Mouse (Mus musculus): ENCODE results near the gene Ncoa1.
"Not testable (repeated sequence)": the region's sequence is repeated elsewhere in the genome, so short reads cannot be mapped to it uniquely, and the experiment has no call there.

The Ncoa1 gene

DNA sequence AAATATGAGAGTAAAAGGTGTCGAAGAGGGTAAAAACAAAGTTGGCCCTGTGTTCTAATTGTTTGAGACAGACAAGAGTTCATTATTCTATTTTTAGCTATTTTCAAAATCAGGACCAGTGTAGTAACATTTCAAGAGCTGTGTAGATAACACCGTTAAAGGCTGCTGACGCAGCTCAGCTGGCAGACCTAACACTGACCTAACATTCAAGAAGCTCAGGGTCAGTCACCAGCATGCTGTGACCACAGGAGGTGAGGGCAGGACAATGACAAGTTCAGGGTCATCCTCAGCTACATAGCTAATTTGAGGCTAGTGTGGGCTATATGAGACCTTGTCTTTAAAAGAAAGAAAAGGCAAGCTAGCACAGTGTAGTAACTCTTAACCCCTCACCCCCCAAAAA lies 84.9 kb downstream of the Ncoa1 start:
- no peak for DNase-seq

- DNase-seq, result no peak
These were observed 85.7 kb downstream of the Ncoa1 start for GRCm38 (mm10) chr12:4391256-4391655.

DNA sequence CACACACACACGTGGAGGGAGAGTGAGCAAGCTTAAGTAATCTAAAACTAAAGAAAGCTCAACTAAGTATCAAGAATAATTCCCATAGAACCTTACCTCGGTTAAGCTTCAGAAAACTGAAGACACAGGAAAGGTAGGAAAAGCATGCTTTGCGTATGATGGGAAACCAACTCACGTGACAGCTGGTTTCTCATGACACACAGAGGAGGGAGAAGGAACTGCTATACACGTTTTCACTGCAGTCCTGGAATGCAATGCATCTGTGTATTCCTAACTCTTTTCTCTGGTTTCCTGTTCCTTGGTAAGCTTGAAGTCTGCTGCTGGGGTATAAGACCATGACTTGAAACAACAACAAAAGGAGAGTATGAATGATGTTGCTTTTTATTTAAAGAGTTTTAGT lies 86.3 kb downstream of the Ncoa1 start:
- DNase-seq, result no peak

DNA sequence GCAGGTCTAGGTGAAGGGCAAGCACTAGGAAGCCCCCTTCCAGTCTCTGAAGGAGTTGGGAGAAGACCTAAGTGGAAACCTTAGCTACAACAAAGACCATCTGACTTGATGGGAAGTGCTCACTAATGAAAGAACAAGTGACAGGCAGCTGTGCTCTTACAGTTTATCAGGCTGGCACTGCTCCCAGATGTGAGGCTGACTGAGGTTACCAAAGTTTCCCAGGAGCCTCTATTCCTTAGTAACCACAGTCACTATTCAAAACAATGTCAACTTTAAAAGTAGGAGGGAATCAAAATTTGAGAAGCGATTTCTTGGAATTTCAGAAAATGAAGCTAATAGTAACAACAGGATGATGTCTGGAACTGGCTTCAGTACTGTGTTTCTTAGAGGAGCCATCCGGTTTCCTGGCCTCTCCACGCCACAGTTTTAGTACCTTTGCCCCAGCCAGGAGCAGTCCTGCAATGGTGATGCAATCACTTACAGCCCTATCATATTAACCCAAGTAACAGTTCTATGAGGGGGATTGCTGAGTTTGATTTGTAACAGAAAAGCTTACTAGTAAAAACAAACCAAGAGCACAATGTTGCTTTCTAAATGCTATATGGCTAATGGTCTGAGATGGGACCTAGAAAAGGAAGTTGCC lies 90.8 kb downstream of the Ncoa1 start:
- DNase-seq, result no peak

GRCm38 (mm10) chr12:4383061-4383460 lies 93.9 kb downstream of the Ncoa1 start:
- no peak for DNase-seq

DNA sequence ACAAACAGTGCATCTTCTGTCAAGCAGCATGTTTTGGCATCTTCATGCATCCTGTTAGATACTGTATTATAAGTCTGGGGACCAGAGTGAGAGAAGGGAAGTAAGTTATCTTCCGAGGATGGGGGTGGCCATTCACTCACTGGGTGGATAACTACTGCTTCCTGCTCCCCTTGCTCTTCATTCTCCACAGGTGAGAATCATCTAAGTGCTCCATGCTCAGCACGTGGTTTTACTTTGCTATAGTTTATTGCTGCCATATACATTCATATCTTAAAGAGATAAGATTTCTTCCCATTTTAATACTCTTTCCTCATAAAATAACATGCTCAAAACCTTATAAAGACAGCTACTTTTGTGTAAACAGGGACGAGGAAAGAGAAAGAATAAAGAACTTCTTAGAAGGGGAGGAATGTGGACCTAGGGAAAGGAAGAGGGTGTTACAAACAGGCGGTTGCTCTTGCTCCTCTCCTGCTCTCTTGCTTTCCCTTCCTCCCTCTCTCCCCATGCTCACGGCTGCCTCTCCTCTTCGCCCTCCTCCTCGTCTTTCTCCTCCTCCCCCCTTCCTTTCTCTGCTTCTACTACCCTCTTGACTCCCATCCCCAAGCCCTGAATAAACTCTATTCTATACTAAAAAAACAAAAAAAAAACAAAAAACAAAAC lies 97.6 kb downstream of the Ncoa1 start:
- no peak for DNase-seq

DNA sequence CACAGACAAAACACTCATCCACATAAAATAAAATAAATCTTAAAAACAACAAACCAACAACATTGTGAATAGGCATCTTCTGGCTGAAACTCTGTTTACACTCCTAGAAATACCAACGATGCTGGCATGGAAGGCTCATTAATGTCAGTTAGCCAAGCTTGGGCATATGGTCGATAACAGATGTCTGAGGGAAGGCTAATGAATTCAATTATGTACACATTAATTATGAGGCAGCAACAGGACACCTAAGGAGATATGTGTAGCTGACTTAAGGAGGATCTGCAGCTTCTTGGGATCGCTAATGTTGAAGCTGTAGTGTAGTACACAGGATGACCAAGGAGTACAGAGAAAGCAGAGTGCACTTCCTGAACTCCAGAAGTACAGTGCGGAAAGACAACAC lies 100.5 kb downstream of the Ncoa1 start:
- DNase-seq, result peak; percentile 22

DNA sequence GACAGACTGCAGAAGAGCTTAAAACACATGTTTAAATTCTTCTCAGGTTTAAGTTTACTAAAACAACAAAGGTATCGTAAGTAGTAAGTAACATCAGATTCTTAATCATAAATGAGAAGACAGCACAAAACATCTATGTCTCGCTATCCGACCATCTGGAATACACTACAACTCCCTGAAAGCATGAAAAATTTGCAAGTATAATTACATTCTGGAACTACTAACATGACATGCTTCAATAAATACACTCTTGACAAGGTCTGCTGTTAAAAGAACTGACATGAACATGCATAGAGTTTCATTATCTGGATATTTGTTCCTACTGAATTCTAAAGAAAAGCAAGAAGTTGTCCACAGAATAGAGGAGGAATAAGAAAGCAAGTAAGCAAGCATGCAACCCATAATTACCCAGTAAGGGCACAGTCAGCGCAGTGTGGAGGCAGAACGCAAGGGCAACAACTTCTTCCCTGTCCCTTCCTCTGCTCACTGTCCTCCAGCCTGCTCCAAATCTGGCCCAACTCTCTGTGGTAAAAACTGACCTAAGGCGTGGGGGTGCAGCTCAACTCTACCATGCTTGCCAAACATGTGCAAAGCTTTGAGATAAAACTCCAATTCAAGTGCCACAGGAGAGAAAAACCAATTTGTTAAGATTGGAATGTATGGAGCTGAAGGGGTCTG lies 102.0 kb downstream of the Ncoa1 start:
- DNase-seq, result no peak

DNA sequence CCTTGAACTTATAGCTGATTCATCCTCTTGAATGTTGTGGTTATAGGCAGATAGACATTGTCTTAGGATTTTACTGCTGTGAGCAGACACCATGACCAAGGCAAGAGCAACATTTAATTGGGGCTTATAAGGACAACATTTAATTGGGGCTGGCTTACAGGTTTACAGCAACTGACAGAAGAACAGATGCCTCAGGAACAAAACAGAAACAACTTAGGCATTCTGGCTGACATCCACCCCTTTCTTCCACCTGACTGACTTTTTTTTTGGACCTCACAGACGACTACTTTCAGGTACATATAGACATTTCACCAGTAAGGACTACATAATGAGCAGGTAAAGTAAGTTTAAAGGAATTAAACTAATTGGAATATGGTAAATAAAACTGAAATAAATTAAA lies 105.6 kb downstream of the Ncoa1 start:
- DNase-seq, result peak; percentile 11

DNA sequence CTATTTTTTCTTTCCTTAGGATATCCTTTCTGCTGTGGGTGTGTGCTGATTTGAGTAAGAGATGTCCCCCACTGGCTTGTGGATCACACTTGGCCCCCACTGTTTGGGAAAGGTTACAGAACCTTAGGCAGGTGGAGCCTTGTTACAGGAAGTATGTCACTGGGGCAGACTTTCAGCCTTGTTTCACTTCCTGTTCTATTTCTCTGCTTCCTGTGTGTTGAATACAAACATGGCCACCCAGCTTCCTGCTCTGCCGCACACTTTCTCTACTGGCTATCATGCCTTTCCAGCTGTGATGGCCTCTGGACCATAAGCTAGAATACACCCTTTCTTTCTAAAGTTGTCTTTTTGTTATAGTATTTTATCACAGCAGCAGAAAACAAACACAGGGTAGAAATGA lies 111.0 kb downstream of the Ncoa1 start:
- no peak for DNase-seq

DNA sequence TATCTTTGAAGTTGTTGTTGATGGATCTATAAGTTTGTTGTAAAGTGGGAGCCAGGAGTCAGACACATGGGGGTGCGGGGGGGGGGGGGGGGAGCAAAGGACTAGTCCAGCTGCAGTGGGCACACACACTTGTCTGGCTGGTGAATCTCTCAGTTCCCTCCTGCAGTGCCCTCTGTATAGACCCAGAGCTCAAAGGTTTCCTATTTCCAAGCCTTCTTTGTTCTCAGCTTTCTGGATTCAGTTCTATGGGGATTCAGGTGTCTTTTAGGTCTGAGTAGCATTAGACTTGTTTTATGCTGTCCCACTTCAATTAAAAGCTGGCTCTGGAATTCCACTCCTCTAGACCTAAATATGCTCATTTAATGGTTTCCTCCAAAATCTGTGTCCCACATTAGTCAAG lies 117.5 kb downstream of the Ncoa1 start:
- DNase-seq, result no peak

DNA sequence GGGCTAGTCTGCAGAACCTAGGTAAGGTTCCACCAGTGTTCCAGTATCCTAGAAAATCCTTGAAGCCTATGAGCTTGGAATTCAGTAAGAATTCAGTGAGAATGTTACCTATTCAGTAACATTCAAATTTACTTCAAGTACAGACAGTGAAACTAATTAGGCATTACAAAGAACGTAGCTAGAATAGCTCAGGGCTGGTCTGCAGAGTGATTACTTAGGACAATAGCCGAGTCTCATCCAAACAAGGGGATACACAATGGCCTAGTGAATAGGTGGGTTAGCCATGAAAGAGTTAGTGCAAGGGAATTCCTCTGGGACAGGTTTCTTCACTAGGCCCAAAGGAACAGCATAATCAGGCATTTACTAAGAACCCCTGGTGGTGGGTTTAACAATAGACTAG lies 118.3 kb downstream of the Ncoa1 start:
- not testable (repeated sequence) for DNase-seq

GRCm38 (mm10) chr12:4358100-4358499 lies 118.9 kb downstream of the Ncoa1 start:
- no peak for DNase-seq

DNA sequence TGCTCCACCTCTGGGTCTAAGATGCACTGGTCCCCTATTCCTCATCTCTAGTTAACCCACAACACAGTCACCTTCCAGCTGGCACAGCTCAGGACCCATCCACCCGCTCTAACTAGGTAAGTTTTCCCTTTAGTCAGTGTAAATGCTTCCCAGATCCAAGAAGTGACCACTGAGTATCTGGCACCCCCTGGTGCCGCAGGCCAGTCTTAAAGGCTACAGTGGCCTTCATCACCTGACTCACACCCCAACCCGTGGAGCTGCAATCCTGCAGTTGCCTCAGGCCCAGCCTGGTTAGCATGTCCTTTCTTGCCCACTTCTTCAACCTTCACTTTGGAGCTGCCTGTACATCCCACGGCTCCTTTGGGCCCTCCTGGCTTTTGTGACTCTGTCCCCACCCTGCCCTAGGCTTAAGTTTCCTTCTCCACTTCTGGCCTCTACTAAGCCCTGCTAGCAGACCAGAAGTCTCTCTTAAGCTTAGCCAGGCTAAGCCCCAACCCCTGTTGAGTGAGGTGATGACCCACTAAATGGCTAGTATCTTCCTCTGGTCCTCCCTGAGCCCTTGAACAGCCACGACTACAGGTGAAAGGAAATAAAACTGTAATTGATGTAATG lies 120.0 kb downstream of the Ncoa1 start:
- DNase-seq, result no peak

DNA sequence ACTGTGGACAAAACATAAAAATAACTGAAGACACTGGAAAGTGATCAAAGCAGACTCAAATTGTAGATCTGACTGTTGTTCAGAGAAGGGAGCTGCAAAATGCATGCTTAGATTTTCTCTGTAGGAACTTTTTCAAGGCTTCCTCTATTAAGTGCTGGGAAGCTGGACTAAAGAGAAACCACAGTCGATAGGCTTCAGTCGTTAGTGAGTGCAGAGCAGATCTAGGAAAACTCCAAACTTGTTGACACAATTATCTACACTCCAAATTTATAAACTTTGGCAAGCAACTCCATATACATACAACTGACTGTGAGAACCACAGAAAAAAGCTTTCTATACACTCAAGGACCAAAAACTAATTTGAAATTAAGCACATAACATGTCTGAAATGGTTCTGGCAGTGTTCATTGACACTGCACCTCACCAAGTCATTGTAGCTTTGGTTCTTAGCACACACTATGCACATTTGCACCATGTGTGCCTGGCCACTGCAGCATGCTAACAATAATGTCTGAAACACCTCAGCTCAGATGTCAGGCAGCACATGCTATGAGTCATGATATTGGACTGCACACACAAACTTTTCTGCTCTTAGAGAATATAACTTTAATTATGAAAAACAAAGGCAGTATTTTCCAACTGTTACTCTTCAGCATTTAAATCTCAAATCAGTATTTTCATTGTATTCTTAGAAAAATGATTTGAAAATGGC lies 121.8 kb downstream of the Ncoa1 start:
- no peak for DNase-seq

DNA sequence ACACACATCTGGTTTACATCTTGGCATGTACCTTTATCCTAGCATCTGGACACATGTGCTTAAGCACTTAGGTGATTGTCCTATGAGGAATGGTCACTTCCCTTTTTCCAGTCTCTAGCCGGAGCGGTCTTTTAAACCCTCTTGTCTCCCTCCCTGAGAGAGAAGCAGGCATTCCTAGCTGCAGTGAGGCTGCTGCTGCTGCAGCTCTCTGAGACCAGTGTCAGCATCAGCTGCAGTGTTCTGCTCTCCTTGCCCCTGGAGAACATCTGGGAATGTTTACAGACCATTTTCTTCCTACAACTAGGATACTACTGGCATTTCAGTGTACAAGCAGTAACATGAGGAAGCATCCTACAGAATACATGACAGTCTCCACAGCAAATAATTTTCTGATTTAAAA lies 133.8 kb downstream of the Ncoa1 start:
- no peak for DNase-seq

- no peak for DNase-seq
These were observed 134.9 kb downstream of the Ncoa1 start for GRCm38 (mm10) chr12:4342087-4342486.

DNA sequence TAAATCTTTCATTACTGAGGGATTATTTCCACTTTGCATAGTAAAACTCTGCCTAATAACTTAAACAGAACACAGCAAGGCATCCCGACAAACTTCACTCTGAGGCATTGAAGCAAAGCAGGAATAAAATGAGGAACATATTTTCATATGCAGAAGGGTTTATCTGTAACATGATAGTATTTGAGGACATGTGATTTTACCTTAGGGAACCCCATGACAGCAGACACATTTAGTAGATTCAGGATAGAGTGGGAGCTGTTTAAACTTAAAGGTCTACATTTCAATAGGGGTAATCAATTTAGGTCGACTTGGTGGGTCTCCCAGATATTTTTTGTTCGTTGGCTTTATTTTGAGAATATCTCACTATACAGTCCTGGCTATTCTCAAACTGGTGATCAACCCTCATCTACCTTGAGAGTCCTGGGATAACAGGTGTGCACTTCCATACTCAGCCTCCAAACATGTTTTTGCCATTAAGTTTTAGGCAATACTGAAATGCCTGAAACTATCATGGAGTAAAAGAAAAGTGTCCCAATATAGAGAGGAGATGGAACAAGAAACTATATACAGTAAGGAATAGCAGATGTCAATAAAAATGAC lies 136.6 kb downstream of the Ncoa1 start:
- no peak for DNase-seq

DNA sequence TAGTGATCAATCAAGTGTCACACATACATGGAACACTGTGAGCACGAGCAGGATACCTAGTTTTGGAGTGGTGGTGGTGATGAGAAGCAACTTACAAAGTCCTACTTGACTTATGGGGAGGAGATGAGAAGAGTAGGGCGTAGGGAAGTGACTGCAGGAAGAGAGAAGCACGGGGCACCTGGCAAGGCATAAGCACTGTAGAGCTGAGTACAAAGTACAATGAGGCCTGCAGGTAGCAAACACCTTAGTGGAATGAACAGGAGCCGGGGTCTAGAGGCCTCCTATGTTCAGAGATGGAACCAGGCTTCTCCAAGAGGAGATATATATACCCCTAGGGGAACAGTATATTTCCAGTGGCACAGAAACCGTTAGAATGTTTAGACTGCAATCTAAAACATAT lies 153.4 kb downstream of the Ncoa1 start:
- DNase-seq, result no peak

DNA sequence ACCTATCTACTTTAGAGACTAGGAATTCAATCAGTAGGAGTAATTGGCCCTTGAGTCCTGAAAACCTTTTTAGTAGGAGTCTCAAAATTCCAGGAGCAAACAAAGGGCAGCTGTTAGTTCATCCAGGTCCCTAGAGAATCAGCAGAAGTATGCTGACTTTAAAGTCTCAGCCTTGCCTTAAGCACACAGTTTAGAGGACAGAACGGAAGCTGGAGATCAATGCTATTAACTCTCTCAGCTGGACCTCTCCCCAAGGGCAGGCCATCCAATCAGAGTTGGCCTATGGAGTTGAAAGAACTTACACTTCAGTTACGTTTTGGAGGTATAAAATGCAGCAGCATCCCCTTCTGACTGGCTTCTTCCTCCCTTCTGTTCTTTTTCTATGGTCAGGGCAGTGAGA lies 154.8 kb downstream of the Ncoa1 start:
- DNase-seq, result no peak

DNA sequence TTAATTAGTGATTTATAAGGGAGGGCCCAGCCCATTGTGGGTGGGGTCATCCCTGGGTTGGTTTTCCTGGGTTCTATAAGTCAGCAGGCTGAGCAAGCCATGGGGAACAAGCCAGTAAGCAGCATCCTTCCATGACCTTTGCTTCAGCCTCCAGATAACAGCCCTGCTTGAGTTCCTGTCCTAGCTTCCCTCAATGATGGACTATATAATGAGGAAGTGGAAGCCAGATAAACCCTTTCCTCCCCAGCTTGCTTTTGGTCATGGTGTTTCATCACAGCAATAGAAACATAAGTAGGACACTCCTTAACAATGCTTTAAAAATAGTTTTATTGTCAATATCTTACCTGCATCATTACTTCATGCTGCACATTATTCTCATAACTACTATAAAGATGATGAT lies 163.2 kb downstream of the Ncoa1 start:
- no peak for DNase-seq

DNA sequence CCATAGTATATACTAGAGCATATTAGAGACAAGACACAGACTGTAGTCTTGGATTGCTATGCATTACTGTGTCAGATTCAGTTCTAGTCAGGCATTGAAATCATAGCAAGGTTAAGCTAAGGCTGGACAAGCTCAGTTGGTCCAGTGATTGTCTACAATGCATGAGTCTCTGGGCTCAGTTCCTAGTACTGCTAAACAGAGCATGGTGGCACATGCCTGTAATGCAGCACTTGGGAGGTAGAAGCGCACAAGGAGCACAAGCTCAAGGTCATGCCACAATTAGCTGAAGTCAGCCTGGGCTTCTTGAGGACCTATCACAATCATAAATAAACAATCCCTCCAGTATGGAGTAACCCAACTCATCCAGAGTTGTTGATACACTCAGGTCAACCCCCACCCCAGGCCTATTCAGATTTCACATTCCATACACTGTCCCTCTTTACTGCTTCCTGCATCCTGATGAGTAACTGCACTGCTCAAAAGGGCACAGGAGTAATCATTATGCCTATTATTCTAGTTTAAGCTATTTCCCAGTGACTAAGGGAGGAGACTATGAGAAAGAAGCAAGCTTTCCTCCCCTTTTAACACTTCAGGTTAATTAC lies 170.2 kb downstream of the Ncoa1 start:
- DNase-seq, result no peak

- DNase-seq, result no peak
These were observed 177.7 kb downstream of the Ncoa1 start for GRCm38 (mm10) chr12:4299300-4299699.
